Mouse (Mus musculus): ENCODE measurements at regions not wholly inside any gene's neighbourhood (a gene's known extent, or its start where the extent isn't known, plus 50 kb on each side); places are given as distances from the start of the nearest gene placed in this dataset.
A peak's percentile ranks its signal among the peaks of the same experiment; 100 is the strongest.
"Not testable (repeated sequence)": the region's sequence is repeated elsewhere in the genome, so short reads cannot be mapped to it uniquely, and the experiment has no call there.

DNA sequence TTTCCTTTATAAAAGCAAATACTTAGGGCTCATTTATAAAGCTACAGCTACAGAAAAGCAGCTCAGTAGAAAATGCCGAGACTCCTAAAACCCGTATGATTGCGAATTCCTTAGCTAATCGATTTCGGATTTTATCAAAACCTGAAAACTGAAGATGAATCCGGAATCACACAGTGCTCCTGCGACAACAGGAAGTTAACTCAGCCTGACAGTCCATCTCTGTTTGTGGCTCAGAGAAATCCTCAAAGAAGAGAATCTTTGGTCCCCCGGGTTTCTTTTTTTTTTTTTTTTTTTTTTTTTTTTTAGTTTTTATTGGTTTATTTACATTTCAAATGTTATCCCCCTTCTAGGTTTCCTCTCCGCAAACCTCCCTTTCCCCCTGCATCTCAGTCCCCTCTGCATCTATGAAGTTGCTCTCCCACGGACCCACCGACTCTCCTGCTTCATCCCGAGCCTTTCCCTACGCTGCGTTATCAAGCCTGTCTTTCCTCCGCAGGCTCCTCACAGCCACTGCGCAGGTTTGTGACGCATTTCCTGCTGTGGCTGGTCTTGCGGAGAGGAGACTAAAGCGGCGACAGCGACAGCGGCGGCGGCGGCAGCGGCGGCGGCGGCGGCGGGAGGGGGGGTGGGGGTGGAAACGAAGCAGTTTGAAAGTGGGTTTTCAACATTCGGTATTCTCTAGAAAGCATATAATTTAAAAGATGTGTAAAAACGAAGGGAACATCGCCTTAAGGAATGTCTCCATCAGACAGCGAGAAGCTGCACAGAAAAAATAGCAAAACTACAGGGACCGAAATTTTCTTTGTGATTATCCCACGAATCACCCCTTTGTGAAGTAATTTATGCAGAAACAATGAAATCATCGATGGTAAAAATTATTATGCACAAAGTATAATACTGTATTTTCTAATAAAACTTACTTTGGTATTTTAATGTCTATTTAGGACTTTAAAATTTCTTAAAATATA lies 352.3 kb upstream of the Snrpn start:
- Histone ChIP-seq H3K4me3 (peak overlapping the region; percentile 47), H3K27ac (peak overlapping the region; percentile 79; the same call in 1 of the 2 replicates)
- DNase-seq (ENCODE audit: low spot score in 2 of 2) = peak; percentile 23 to 44

DNA sequence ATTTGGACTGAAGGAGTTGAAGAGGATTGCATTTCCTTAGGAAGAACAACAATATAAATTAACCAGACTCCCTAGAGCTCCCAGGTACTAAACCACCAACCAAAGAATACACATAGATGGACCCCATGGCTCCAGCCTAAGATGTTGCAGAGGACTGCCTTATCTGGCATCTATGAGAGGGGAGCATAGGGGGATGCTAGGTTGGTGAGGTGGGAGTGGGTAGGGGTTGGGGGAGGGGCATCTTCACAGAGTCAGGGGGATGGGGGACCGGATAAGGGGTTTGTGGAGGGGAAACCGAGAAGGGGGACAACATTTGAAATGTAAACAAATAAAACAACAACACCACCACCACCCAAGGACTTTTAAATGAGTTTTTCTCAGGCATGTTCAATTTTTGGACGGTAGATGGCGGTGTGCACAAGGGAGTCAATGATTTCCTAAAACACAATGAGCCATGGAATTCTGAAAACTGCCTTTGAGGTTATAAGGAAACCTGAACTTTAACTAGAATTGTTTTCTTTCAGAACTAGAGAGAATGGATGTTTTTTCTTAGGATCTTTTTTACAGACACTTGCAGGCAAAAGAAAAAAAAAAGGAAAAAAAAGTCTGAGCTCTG lies 347.9 kb upstream of the Snrpn start:
- peak; percentile 58 for TF ChIP-seq CTCF (conservative IDR thresholded peaks at IDR 0.05)
- H3K27ac ChIP-seq; DNase-seq (ENCODE audit: low spot score in 2 of 2); H3K4me3 ChIP-seq: not testable (repeated sequence)

DNA sequence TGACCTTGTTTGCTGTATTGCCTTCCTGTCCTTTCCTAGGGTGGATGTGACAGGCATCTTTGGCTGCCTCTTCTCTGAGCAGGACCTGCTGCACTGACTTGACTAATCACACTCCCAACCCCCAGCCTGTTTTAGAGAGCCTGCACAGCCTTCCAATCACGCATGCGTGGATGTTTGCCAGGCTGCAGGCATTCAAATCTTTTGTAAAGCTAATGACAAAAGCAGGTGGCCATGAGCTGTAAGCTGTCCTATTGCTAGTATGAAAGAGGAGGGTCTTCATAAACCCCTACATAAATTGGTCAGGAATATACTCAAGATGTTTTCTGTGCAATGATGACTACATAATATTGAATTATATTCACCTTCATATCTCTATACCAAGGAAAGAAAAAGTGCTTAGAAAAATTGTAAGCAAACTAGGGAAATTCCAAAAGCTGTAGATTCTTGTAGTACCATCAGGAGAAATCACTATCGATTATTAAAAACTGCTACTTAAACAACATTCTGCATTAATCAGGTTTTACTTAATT lies 310.1 kb upstream of the Snrpn start:
- not testable (repeated sequence) for H3K27ac ChIP-seq, H3K4me3 ChIP-seq
- DNase-seq (ENCODE audit: low spot score in 2 of 2) = peak in 1 of 2 experiments; percentile 9

DNA sequence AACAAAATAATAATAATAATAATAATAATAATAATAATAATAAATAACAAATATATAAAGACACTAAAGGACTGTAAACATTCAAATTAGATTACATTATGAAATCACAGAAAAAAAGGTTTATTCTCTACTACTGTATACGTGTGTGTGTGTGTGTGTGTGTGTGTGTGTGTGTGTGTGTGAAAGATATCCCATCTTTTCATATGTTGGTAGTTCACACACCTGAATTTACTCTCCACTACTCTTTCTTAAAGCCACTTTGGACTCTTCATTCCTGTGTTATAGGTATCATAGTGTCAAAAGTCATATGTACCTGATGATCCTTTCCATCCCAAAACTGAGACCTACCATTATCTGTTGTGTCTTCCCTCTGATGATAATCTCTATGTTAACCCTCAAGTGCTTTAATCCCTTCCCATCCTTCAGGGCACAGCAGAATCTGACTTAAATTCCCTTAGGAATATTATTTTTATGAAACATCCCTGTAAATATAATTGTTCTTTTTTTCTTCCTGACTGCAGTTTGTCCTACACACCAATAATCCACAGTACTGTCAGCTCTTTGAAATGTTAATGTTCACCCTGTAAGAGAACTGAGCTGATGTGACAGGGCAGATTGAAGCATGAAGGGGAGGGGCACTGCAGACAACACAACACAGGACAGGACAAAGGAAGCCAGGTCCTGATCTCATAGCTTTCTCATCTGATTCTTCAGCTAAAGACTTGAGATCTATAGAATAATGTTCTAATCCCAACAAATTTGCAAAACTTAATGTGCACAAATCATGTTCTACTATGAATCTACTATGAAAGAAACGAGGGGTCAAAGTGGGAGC lies 309.4 kb upstream of the Snrpn start:
- not testable (repeated sequence) for H3K27ac ChIP-seq; DNase-seq (ENCODE audit: low spot score in 2 of 2); H3K4me3 ChIP-seq

DNA sequence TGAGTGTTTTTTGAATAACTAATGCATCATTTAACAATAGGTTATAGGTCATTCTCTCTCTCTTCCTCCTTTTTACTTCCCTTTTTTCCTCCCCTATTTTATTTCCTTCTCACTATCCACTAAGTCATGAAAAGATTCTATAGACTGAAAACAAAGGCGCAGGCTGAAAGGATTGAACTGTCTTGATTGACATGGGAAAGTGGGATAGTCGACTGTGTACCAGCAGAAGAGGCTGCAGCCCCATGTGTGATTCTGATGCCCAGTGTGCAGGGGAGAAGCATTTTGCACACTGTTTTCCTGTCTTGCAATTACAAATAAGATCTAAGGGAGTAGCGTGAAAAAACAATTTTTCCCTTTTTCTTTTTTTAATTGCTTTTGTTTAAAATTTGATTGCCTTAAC lies 298.8 kb upstream of the Snrpn start:
- TF ChIP-seq CTCF (conservative IDR thresholded peaks at IDR 0.05) = no peak
- no peak for DNase-seq (ENCODE audit: low spot score in 2 of 2)
- H3K27ac ChIP-seq = no peak overlapping the region
- H3K4me3 ChIP-seq = no peak overlapping the region

DNA sequence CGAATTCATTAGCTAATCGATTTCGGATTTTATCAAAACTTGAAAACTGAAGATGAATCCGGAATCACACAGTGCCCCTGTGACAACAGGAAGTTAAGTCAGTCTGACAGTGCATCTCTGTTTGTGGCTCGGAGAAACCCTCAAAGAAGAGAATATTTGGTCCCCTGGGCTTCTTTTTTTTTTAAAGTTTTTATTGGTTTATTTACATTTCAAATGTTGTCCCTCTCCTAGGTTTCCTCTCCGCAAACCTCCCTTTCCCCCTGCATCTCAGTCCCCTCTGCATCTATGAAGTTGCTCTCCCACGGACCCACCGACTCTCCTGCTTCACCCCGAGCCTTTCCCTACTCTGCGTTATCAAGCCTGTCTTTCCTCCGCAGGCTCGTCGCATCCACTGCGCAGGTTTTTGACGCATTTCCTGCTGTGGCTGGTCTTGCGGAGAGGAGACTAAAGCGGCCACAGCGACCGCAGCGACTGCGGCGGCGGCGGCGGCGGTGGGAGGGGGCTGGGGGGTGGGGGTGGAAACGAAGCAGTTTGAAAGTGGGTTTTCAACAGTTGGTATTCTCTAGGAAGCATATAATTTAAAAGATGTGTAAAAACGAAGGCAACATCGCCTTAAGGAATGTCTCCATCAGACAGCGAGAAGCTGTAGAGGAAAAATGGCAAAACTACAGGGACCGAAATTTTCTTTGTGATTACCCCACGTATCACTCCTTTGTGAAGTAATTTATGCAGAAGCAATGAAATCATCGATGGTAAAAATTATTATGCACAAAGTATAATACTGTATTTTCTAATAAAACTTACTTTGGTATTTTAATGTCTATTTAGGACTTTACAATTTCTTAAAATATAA lies 251.2 kb upstream of the Snrpn start:
- peak; percentile 32 to 41 for DNase-seq (ENCODE audit: low spot score in 2 of 2)
- Histone ChIP-seq H3K4me3 (peak overlapping the region; percentile 51), H3K27ac (peak overlapping the region; percentile 67; the same call in 1 of the 2 replicates)

DNA sequence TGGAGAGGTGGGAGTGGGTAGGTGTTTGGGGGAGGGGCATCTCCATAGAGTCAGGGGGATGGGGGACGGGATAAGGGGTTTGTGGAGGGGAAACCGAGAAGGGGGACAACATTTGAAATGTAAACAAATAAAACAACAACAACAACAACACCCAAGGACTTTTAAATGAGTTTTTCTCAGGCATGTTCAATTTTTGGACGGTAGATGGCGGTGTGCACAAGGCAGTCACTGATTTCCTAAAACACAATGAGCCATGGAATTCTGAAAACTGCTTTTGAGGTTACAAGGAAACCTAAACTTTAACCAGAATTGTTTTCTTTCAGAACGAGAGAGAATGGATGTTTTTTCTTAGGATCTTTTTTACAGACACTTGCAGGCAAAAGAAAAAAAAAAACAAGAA lies 246.9 kb upstream of the Snrpn start:
- not testable (repeated sequence) for DNase-seq (ENCODE audit: low spot score in 2 of 2); H3K27ac ChIP-seq; H3K4me3 ChIP-seq
- TF ChIP-seq CTCF (conservative IDR thresholded peaks at IDR 0.05) = peak; percentile 60

DNA sequence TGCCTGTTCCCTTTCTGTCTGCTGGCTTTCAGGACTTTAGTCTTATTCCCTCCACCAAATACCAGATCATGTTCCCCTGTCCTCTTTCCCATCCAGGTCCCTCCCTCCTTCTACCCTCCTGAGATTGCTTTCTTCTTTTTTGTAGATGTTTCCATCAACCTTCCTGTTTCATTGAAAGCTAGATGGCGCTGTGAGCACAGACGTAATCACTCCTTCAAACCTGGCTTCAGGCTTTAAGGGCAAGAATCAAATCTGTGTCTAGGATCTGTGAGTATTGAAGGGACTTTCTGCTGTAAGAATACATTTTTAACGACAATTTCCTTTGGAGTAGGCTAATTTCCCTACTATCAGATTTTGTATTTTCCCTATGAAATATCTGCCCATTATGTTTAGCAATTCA lies 234.0 kb upstream of the Snrpn start:
- peak; percentile 32 for TF ChIP-seq CTCF (conservative IDR thresholded peaks at IDR 0.05)

DNA sequence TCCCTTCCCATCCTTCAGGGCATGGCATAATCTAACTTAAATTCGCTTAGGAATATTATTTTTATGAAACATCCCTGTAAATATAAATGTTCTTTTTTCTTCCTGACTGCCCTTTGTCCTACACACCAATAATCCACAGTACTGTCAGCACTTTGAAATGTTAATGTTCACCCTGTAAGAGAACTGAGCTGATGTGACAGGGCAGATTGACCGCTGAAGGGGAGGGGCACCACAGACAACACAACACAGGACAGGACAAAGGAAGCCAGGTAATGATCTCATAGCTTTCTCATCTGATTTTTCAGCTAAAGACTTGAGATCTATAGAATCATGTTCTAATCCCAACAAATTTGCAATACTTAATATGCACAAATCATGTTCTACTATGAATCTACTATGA lies 212.2 kb upstream of the Snrpn start:
- not testable (repeated sequence) for DNase-seq (ENCODE audit: low spot score in 2 of 2); H3K27ac ChIP-seq; H3K4me3 ChIP-seq

More for the DNA sequence above, 234.0 kb upstream of the Snrpn start:
- not testable (repeated sequence) for H3K4me3 ChIP-seq; DNase-seq (ENCODE audit: low spot score in 2 of 2); H3K27ac ChIP-seq

Measured in layer of hippocampus, adult 2 months (tissue).